Mouse (Mus musculus) MEL-GATA-1-ER (cell line): ENCODE data around the gene Mrps10.
"Not testable (repeated sequence)": the region's sequence is repeated elsewhere in the genome, so short reads cannot be mapped to it uniquely, and the experiment has no call there.

ENCODE experiments used
- DNase-seq: peaks from one replicate; pipeline ENCODE4 v3.0.0-alpha.2; 2012; ENCODE audit warnings: low read depth; ENCODE audit errors: extremely low read depth

Gene Mrps10

DNA sequence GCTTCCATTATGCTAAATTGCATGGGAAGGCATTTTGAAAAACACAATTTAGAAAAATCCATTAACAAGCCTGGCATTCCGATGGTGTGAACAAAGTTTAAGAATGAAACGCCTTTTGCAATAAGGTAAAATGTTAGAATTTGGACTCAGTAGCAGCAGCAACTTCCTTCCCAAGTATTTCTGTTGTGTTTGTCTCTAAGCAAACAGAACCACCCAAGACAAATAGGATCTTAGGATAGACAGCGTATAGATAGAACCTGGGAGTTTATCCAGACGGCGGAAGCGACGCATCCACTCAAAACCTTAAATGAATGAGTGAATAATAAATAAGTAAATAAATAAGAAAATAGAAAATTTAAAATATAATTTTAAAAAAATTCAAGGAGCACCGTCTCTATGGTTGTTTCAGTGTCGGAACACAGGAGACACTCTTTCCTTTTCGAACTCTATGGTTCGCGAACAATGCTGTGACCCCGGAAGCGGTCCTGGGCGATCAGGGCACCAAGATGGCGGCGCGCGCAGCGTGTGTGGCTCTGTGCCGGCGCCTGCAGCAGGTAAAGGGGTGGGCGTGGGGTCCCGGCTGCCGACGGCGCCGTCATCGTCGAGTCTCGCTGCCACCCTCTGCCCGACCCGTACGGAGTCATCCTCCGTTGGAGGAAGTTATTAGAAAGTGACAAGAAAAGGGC, at the start of gene Mrps10:
Gene Mrps10, plus strand, starts transcription at position 487 of the 686 bp plus-strand sequence.
- peak; percentile 85 for DNase-seq

DNA sequence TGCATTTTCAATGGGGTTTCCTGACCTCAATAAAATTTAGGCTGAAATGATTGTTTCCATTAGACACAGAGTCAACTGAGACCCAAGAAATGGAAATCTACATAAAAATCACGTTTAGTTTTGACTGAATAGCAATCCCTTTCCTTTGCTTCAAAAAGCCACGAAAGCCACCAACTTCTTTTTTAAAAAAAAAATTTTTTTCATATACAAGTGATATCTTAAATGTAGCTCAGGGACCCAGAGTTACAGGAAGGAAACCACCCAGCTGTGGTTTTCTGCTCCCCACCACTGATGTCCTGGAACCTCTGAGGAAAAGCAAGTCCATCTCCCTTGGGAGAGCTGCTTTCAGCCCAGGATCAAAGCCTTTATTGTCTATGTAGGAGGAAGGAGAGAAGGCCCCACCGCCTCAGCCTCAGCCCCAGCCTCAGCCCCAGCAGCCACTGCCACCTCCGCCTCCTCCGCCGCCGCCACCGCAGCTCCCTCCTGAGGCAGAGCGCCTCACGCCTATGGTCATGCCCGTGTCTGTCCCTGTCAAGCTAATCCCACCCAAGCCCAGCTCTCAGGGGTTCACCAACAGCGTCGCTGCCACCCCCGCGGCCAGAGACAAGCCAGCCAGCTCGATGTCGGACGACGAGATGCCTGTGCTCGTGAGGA, 49.6 kb upstream of the Mrps10 start:
- no peak for DNase-seq

DNA sequence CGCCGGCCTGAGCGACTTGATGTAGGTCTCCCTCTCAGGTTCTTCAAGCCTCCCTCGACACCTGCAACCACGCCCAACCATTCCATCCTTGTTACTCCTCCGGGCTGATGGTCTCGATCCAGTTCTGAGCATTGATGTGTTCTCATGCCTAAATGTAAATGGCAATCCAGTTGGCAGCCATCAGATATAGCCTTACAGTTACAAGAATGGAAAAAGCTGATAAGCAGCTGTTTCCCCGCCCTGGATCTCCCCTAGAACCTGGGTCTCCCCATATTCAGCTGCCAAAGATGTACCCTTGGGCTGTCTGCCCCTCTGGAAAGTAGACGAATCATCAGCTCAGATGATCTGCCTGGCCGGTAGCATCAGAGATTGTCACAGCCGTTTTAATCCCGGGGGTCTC, 48.9 kb upstream of the Mrps10 start:
- no peak for DNase-seq

DNA sequence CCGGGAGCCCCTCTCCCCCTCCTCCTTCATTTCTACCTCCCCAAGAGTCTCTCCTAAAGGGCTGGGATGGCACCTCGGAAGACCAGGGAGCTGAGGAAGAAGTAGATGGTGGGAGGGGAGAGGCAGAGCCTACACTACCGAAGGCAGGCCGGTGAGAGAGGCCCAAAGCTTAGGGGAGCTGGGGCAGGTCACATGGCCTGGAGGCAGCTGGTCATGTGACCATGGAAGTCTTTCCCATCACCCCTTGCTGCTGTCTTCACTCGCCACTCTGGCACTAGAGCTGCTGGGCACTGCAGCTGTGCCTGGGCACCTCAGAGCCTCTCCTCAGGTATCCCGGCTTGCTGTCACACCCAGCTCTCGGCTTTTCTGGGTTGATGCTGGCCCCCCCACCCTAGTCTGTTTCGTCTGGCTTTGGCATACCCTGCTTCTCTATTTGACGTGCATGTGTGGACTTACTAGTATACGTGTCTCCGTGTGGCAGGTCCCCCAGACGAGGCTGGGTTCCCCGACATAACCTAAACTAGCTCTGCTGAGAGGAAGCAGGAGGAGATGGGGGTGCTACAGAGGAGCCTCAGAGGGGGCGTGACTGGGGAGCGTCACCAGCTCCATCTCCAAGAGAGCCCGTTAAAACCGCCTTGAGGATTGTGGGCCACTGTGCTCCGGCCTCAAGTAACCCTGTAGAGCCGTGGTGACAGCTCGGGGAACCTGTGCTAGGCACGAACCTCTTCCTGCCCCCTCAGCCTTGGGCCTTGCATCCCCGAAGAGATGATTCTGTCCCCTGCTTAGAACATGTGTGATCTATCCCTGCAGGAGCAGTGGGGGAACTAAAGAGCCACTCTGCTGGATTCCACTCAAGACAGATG, 46.3 kb upstream of the Mrps10 start:
- no peak for DNase-seq

DNA sequence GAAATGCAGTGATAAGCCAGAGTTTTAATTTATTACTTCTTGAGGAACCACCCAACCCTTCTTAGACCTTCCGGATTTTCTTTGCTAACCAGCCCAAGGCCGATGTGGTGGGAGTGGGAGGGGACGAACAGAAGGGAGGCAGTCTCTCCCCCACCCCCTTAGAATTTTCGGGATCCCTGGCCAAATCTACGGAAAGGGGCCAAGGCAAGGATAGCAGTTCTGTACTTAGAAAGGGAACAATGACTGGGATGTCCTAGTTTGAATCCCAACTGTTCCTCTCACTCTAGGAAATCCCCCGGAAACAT, 45.7 kb upstream of the Mrps10 start:
- no peak for DNase-seq

DNA sequence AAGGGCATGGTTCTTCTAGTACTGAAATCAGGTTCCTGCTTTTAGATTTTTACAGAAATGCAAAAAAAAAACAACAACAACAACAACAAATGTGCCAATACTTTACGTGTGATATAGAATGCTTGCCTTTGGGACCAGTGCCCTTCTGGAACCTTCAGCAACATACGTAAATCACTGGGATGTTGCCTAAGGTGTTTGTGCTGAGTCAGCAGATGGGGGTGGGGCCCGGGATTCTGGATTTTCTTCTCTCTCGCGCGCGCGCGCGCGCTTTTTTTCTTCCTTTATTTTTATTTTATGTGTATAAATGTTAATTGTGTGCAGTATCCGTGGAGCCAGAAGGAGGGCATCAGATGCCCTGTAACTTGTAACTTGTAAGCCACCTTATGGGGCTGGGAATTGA, 41.1 kb upstream of the Mrps10 start:
- DNase-seq, result no peak

DNA sequence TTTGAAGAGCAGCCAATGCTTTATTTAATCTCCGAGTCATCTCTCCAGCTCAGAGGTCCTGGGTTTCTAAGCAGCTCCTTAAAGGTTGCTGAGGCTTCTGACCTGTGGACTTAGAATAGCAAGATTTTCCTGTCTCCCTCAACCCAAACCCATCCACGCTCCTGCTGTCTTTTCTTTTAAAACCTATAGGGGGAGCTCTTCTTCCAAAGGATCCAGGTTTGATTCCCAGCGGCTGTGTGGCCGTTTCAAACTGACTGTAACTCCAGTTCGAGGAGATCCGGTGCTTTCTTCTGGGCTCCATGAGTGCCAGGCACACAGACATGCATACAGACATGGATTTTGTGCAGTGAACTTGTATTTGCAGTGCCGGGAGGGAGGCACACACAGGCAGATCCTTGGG, 40.7 kb upstream of the Mrps10 start:
- DNase-seq, result no peak

DNA sequence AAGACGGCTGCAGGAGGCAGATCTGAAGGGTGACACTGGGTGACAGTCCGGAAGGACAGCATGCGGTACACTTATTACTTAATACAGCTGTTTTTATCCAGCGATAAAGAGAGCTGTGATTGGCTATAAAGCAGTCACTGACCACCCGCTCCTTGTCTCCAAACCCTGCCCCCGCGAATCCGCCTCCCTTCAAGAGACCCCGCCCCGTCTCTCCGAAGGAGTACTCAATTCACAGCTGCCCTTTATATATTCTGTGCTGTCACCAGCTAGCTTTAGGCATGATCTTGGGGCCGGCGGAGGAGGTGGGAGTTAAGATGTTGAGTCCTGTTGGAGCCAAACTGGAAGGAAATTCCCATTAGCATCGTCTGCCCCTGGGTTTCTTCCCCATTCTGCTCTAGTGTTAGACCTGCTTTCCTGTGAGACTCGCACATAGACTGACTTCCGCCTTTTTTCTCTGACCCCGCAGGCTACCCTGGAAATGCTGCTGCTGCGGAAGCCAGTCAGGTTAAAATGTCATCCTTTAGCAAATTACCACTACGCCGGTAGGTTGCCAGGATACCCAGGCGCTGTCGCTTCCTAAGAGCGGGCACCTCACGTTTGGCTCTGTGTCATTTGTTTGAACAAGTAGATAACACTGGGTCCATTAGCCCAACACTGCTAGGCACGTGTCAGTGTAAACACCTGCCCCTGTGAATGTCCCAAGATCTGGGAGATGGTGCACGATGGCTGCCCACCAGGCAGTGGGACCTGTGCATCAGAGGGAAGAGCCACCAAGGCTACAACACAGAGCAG, 39.9 kb upstream of the Mrps10 start:
- DNase-seq, result no peak

DNA sequence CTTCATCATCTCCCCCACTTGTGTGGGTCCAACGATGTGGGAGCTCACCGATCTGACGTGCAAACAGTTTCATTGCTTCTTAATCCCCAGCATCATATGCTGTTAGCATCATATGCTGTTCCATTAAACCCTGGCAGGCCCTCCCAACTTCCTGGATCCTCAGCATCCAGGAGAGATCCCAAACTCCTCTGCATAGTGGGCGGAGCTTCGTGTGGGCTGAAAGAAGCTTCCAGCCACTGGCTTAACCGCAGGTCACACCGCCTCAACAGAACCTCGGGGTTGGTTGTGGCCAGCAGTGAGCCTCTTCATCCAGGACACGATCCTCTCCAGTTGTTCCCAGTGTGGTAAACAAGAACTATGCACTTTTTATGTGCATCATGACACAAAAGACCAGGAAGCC, 38.1 kb upstream of the Mrps10 start:
- DNase-seq, result no peak

DNA sequence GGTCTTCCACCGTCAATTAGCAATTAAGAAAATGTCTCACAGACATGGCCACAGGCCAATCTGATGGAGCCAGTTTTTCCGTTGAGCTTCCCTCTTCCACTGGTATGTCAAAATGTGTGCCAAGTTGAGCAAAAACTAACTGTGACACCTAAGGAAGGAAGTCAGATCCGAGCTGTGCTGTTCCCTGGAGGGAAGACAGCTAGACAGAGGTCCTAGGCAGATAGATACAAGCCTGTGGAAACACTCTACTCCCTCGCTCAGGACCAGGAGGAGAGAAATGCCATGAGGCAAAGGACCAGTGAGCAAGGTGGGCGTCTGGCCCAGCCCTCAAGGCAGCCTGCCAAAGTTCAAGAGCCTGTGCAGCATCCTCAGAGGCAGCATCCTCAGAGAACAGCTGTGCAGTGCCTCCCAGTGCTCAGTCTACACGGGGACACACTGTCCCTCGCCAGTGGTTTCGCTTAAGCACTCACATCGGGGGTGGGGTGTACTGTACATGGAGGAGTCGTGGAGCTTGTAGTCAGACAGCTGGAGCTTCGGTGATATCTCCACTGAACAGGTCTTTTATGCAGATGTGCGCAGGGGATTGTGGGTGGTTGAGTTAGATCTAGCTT, 36.6 kb upstream of the Mrps10 start:
- peak; percentile 72 for DNase-seq

DNA sequence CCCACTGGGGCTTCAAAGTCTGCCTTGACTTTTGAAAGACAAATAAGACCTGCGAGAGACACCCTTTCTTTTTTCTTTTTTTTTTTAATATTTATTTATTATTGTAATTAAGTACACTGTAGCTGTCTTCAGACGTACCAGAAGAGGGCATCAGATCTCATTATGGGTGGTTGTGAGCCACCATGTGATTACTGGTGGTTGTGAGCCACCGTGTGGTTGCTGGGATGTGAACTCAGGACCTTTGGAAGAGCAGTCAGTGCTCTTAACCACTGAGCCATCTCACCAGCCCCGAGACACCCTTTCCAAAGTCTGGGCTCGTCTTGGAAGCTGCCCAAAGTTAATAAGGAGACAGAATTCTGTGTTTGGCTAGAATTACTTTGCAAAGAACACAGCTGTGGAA, 36.0 kb upstream of the Mrps10 start:
- DNase-seq, result not testable (repeated sequence)

DNA sequence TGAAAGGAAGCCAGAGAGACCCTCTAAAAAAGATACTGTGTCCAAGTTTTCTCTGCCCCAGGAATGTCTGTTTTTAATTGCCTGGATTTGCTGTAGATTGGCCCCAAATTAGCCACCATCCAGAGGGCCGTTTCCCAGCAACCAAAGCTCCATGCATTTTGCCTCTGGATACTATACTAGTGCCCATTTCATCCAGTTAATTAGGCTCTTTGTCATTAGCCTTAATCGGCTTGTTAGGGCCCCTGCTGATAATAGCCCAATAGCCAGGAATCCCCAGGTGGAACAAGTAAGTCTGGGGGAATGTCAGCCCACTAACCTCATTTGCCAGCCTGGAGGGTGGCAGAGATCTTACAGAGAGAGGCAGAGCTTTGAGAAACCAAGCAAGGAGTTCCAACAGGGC, 35.3 kb upstream of the Mrps10 start:
- DNase-seq, result no peak

DNA sequence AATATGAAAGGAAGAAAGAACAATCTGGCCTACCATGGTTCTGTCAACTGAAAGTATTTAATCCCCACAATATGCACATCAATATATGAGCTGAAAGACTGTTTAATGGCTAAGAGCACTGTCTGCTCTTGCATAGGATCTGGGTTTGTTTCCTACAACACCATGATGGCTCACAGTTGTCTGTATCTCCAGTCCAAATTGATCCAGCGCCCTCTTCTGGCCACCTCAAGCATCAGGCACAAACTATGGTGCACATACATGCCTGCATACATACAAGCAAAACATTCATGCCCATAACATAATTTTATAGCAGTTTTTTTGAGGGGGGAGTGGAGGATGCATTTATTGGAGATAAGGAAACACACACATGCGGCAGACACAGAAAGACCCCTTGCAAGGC, 25.6 kb upstream of the Mrps10 start:
- no peak for DNase-seq

DNA sequence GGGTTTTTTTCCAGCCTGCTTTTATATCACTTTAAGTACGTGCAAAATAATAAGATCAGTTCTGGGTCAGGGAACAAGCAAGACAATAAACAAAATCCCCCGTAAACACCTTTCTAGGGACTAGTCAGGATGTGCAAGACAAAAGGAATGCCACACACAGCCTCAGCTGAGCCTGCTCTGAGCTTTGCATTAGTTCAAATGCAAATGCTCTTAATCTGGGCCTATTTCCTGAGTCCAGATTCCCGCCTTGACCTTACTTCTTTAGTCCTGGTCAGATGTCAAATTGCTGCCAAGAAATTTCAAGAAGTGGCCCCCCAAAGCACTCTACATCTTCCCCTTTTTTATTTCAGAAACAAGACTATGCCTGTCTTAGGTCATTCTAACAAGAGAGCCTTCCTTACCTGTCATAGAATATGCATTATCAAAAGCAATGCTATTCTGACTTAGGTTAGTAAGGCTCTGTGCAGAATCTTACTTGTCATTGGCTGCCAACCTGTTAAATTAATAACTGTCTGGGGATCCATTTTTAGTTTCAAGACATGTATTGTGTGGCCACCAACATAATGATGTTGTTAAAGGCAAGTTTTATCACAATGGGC, 18.9 kb upstream of the Mrps10 start:
- no peak for DNase-seq

DNA sequence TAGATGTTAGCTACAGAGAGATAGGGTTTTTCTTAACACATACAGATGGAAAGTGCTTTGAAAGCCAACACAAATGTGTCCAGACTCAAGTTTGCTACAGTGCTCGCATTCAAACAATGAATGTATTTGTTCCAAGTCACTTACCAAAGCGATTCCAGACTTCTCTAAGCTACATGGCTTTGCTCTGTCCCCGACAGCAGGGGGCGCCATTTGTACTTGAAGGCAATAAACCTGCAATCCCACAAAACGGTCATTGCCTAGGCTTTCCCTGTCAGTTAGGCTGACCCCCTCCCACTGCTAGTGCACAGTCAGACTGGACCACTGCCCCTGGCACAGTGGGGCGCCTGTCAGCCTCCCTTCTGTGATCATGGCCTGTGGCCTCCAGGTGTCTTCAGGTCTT, 8.7 kb upstream of the Mrps10 start:
- no peak for DNase-seq

DNA sequence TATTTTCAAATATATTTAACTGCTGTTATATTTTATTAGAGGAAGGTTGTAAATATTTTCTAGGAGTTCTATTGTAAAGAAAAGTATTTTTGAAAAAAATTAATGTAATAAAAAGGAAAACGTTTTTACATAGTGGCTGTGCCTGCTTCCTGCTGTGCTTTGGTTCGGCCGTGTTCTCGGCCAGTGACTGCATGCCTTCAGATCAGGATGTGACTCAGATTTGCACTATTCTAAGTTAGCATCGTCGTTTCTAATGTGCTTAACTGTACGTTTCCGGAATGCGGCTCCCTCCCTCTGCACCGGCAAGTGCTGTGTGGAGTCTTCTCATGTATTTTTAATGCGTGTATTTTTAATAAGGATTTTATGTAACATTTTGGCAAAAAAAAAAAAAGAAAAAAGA, 7.3 kb upstream of the Mrps10 start:
- DNase-seq, result no peak

DNA sequence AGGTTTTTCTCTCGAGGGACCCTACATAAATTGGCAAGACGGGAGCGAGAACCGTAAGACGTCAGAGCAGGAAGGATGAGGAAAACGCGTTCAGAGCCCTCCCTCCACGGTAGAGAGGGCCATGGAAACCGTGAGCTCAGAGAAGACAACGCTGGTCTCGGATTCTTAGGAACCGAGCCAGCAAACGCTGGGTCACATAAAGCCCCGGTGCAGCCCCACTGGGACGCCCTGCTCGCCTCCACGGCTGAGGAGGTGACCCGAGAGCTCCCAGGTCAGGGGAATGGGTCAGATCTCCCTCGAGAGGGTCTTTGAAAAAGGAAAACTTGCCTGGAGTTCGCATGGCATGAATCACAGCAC, 378 bp downstream of the Mrps10 start:
- DNase-seq, result no peak

DNA sequence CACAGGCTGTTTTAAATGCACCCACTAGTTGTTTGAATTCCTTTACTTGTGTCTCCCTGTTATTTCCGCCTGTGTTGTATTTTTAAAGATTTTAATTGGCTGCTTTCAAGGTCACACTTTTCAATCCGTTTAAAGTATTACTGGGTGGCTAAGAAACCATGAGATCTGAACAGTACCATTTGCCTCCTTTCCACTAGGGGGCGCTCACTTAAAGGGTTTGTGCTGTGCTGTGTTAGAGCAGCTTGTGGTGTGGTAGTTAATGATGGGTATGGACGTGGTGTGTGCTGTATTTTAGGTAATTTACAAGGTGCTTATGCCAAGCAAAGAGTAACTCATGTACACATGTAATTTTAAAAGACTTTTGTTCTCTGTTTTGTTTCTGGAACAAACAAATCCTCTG, 2.8 kb downstream of the Mrps10 start:
- DNase-seq, result peak; percentile 76

DNA sequence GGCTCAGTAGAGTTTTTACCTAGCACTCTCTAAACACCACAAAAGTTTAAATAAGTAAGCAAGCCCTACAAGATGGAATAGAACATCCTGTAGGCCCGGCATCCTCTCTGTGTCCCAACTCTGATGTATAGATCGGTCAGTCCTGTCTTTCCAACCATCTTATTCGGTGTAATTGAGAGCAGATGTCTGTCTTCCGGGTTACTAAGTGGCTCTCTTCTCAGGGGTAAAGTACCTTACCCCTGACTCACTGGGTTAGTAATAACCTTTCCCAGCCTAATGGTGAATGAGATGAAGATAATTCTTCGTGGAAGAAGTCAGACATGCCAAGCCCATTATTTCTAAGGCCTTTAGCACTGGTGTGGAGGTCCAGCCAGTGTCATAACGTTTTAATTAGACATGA, 5.3 kb downstream of the Mrps10 start:
- DNase-seq, result no peak

DNA sequence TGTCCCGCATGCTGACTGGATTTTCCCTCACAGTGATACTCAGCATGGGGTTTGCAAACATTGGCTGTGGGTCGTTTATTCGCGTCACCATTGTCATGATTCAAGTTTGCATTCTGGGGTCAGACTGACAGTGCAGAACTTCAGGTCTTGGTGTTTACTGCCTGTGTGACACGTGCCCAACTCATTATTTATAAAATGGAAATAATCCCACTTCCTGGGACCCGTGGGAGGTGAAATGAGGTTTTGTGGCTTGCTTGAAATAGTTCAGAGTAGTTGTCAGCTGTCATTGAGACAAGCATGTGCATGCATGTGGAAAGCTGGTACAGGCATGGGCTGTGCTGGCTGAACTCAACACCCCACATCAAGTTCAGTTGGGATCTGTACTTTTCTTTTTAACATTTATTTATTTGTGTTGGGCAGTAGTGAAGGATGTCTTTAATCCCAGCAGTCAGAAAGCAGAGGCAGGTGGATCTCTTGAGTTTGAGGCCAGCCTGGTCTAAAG, 8.1 kb downstream of the Mrps10 start:
- no peak for DNase-seq

DNA sequence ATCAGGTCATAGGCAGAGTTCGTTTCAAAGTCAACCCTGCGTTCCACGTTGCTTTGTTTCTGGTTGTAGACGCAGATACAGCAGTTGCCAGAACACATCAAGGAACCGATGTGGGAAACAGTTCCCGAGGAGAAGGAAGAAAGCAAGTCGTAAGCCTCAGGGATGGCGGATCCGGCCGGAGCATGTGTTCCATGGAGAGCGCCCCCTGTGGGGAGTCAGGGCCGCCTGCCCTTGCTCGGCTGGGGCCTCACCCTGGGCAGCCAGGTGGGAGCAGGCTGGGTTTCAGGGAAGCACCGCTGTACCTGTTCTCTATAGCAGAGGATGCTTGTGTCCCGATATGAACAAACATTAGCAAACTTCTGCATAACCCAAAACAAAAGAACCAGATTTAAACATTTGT, 9.4 kb downstream of the Mrps10 start:
- no peak for DNase-seq
